Mouse (Mus musculus) heart, embryonic 14.5 days (tissue): Measurements from ENCODE around the gene Pik3cd. TPM values are rescaled to one million over a fixed set of nuclear protein-coding genes. Genes with fewer than 3 reads are reported as not detected.
A peak's percentile ranks its signal among the peaks of the same experiment; 100 is the strongest.

Experiments used
- ATAC-seq: fragments of 200-750 bp; cut with Nextera tagmentation; 2 replicates; pipeline ENCODE4 v1.8.0; 2017; ENCODE audit warnings: low read depth, moderate TSS enrichment; ENCODE audit not compliant: insufficient number of reproducible peaks, insufficient read depth, low FRiP score
- H3K27ac ChIP-seq, 2 experiments: fragments of 200-500 bp in 1 of 2; fragments of 300-500 bp in 1 of 2; sonication (generic) in 1 of 2; replicated peaks in 1 of 2; 2 replicates each; pipeline ENCODE4 v1.5.1; 2012 to 2014; ENCODE audit warnings: low read depth in 2 of 2, low read length in 2 of 2, control low read depth in 1 of 2, mild to moderate bottlenecking in 1 of 2, mixed read lengths in 1 of 2; ENCODE audit not compliant: control insufficient read depth in 1 of 2, insufficient read depth in 1 of 2
- H3K27me3 ChIP-seq: fragments of 300-500 bp; sonication (generic); 2 replicates; pipeline ENCODE4 v1.6.1; 2014; ENCODE audit warnings: mild to moderate bottlenecking, low read length, control low read depth; ENCODE audit not compliant: control insufficient read depth, insufficient read depth
- H3K36me3 ChIP-seq: fragments of 300-500 bp; sonication (generic); 2 replicates; pipeline ENCODE4 v1.6.1; 2014; ENCODE audit warnings: mild to moderate bottlenecking, control low read depth, low read length, mixed read lengths; ENCODE audit not compliant: control insufficient read depth, insufficient read depth
- H3K4me1 ChIP-seq, 2 experiments: fragments of 200-500 bp in 1 of 2; fragments of 300-500 bp in 1 of 2; sonication (generic) in 1 of 2; 2 replicates each; pipeline ENCODE4 v1.6.1; 2012 to 2014; ENCODE audit warnings: low read length in 2 of 2, control low read depth in 1 of 2, mixed read lengths in 1 of 2; ENCODE audit not compliant: control insufficient read depth in 2 of 2, insufficient read depth in 2 of 2
- H3K4me2 ChIP-seq: fragments of 300-500 bp; sonication (generic); 2 replicates; pipeline ENCODE4 v1.6.1; 2014; ENCODE audit warnings: mild to moderate bottlenecking, low read length
- H3K4me3 ChIP-seq, 2 experiments: fragments of 200-500 bp in 1 of 2; fragments of 300-500 bp in 1 of 2; sonication (generic) in 1 of 2; 2 replicates each; pipeline ENCODE4 v1.5.1; 2012 to 2014; ENCODE audit warnings: low read length in 2 of 2, mild to moderate bottlenecking in 2 of 2, control low read depth in 1 of 2, low read depth in 1 of 2, moderate library complexity in 1 of 2; ENCODE audit not compliant: control insufficient read depth in 1 of 2, insufficient read depth in 1 of 2
- H3K9ac ChIP-seq: fragments of 300-500 bp; sonication (generic); 2 replicates; pipeline ENCODE4 v1.6.1; 2014; ENCODE audit warnings: mild to moderate bottlenecking, low read length
- H3K9me3 ChIP-seq: fragments of 300-500 bp; sonication (generic); 2 replicates; pipeline ENCODE4 v1.6.1; 2016; ENCODE audit warnings: low read length, control low read depth; ENCODE audit not compliant: control insufficient read depth
- WGBS: fragments of 180-500 bp; shearing (Covaris S2); extraction: QIAGEN DNeasy Blood & Tissue Kit; methylation state at CpG from one replicate; pipeline ENCODE4 v1.1.7; 2014; 5-methylcytosine and 5-hydroxymethylcytosine counted together
- microRNA-seq: library from miRNA; unstranded; fragments of <30 nt; microRNA quantifications from one replicate; pipeline ENCODE4, GENCODE M21; 2016
- polyA plus RNA-seq: library from polyadenylated mRNA; unstranded; fragments of >200 nt; fragmentation: Nextera tagmentation; extraction: Ambion mirVana; gene quantifications from 2 replicates; pipeline ENCODE4 v1.2.1, GENCODE M21; 2014

Gene Pik3cd
- polyA plus RNA-seq, 1 experiment from 2014 or later, result 3.1 TPM

- Histone ChIP-seq H3K27me3 (0 out of 2 replicates have a peak, but pooled peaks cover 17% of the 10 kb centered on the region), H3K4me1 (peaks cover 14 to 18% of the 10 kb centered on the region in 2 experiments; a peak in 3 of 4 replicates), H3K4me3 (no peak overlapping the region), H3K9ac (no peak overlapping the region), H3K36me3 (no peaks in the 10 kb centered on the region), H3K9me3 (no peaks in the 10 kb centered on the region), H3K27ac (no peak overlapping the region), H3K4me2 (no peak overlapping the region)
- WGBS, result 69% methylated on average over 7 of the region's 7 CpGs
- ATAC-seq, result no peak
Observed at GRCm38 (mm10) chr4:149602236-149602635, 100.1 kb downstream of the Pik3cd start.

DNA sequence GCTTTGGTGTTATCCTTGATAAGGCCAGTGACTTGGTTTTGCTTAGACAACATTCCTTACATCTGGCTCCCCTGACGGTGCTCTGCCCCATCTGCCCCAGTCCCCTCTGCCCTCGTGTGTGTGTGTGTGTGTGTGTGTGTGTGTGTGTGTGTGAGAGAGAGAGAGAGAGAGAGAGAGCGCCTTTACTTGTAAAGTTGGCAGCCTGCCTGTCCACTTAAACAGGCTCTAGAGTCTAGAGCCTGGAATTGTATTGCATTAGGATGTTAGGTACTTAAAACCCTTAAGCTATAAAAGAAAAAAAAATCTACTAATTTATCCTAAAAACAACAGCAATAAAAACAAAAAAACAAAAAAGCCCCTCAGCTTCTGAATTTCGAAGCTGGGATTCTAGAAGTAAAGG, 100.9 kb downstream of the Pik3cd start:
- WGBS, result 16% methylated on average over 4 of the region's 4 CpGs
- H3K9me3 ChIP-seq, result no peaks in the 10 kb centered on the region
- ATAC-seq, result no peak
- H3K4me2 ChIP-seq, result no peak overlapping the region
- no peak overlapping the region for H3K9ac ChIP-seq
- no peak overlapping the region for H3K4me3 ChIP-seq
- peaks cover 9 to 14% of the 10 kb centered on the region in 2 experiments; a peak in 3 of 4 replicates for H3K4me1 ChIP-seq
- H3K36me3 ChIP-seq, result no peaks in the 10 kb centered on the region
- H3K27ac ChIP-seq, result peak overlapping the region in 1 of 2 experiments; percentile 12; a peak in 1 of 4 replicates
- 0 out of 2 replicates have a peak, but pooled peaks cover 14% of the 10 kb centered on the region for H3K27me3 ChIP-seq

GRCm38 (mm10) chr4:149600130-149600529, 102.2 kb downstream of the Pik3cd start:
- Histone ChIP-seq H3K9ac (no peak overlapping the region), H3K27ac (no peak overlapping the region), H3K4me3 (no peak overlapping the region), H3K27me3 (0 out of 2 replicates have a peak, but pooled peaks cover 11% of the 10 kb centered on the region), H3K36me3 (no peaks in the 10 kb centered on the region), H3K4me1 (peaks cover 9 to 14% of the 10 kb centered on the region in 2 experiments; a peak in 3 of 4 replicates), H3K9me3 (no peaks in the 10 kb centered on the region), H3K4me2 (no peak overlapping the region)
- WGBS, result 86% methylated on average over 4 of the region's 4 CpGs
- ATAC-seq, result 0 out of 2 replicates have a peak, but pooled peaks have one; percentile 15

- Histone ChIP-seq H3K36me3 (no peaks in the 10 kb centered on the region), H3K27me3 (0 out of 2 replicates have a peak, but pooled peaks cover 7% of the 10 kb centered on the region), H3K9ac (no peak overlapping the region), H3K4me2 (no peak overlapping the region), H3K9me3 (no peaks in the 10 kb centered on the region), H3K27ac (no peak overlapping the region), H3K4me1 (peaks cover 9 to 14% of the 10 kb centered on the region in 2 experiments; a peak in 3 of 4 replicates), H3K4me3 (no peak overlapping the region)
- ATAC-seq, result no peak
- 95% methylated on average over 6 of the region's 6 CpGs for WGBS
Observed at GRCm38 (mm10) chr4:149599549-149599948, 102.8 kb downstream of the Pik3cd start.

Small RNA genes lying within 50 kb of the gene (microRNA-seq; reads per million reads assigned to microRNA genes)
- not detected for gene Mir7023

Other genes with a start within 250 kb of the Pik3cd start
- 7.6 and 8.6 TPM in 2 replicates for gene Rbp7, start 247.6 kb downstream of the Pik3cd start, polyA plus RNA-seq
- 0.47 TPM in 1 of 2 replicates, not detected in the other for gene Tmem274, start 225.2 kb downstream of the Pik3cd start, polyA plus RNA-seq
- gene Nmnat1, start 217.4 kb downstream of the Pik3cd start, polyA plus RNA-seq, result 13.4 and 14.8 TPM in 2 replicates
- gene Lzic, start 217.3 kb downstream of the Pik3cd start, polyA plus RNA-seq, result 32.1 and 39.8 TPM in 2 replicates
- gene Ctnnbip1, start 184.3 kb downstream of the Pik3cd start, polyA plus RNA-seq, result 35.4 and 43.1 TPM in 2 replicates
- 18.2 and 18.5 TPM in 2 replicates for gene Clstn1, start 116.1 kb downstream of the Pik3cd start, polyA plus RNA-seq
- 36.8 and 38.4 TPM in 2 replicates for gene Tmem201, start 35.5 kb upstream of the Pik3cd start, polyA plus RNA-seq
- gene Slc25a33, start 71.7 kb upstream of the Pik3cd start, polyA plus RNA-seq, result 5.8 and 5.9 TPM in 2 replicates